Mouse (Mus musculus) cerebellum, adult 8-10 months (tissue): ENCODE measurements around the gene Dnah17.
A peak's percentile ranks its signal among the peaks of the same experiment; 100 is the strongest.

Source experiments
- DNase-seq: peaks from one replicate; pipeline ENCODE4 v3.0.0; 2022

Gene Dnah17

DNA sequence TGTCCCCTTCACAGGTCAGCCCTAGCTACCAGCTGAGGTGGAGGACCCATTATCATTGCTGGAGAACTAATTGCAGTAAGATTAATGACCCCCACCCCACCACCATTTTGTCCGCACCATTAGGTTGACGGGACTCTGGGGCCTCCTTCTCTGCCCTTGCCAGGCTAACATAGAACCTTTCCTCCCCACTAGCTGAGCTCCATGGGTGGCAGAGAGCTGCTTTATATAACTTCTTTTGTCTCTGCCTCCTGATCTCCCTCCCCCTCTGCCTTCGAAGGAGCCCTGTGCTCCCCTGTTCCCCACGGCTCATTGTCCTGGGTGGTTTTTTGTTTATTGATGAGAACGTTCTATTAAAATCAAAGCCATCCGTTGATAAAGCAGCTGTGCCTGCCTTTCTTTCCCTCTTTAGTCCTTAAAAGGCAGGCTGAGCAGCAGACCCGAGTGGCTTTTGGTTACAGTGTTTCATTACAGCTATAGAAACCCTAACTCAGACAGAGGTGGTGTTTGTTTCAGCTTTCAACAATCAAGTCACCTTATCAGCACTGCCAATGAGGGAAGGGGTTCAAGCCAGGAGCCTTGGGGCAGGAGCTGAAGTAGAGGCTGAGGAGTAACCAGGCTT is 12.2 kb upstream of the Dnah17 start:
- DNase-seq = no peak

GRCm38 (mm10) chr11:118140771-118141565 is 10.5 kb upstream of the Dnah17 start:
- no peak for DNase-seq

GRCm38 (mm10) chr11:118138347-118138746 is 7.9 kb upstream of the Dnah17 start:
- peak; percentile 56 for DNase-seq

GRCm38 (mm10) chr11:118136172-118136632 is 5.8 kb upstream of the Dnah17 start:
- peak; percentile 43 for DNase-seq

DNA sequence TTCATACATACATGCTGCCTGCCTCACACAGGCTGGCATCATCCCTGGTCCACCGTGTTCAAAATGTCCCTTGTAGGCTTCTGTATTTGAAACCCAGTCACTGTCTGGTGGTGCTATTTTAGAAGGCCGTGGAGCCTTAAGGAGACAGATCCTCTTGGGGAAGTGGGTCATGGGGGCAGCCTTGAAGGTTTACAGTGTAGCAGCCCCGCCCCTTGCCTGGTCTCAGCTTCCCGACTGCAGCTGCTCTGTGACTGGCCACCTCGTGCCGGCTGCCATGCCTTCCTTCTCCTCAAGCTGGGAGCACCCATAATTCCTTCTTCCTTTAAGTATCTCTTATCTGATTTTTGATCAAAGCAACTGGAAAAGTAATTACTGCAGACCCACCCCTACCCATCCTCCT is 4.8 kb upstream of the Dnah17 start:
- DNase-seq = no peak

- peak; percentile 43 for DNase-seq
Measured at GRCm38 (mm10) chr11:118133752-118134169, 3.3 kb upstream of the Dnah17 start.

GRCm38 (mm10) chr11:118133133-118133751 is 2.8 kb upstream of the Dnah17 start:
- no peak for DNase-seq

DNA sequence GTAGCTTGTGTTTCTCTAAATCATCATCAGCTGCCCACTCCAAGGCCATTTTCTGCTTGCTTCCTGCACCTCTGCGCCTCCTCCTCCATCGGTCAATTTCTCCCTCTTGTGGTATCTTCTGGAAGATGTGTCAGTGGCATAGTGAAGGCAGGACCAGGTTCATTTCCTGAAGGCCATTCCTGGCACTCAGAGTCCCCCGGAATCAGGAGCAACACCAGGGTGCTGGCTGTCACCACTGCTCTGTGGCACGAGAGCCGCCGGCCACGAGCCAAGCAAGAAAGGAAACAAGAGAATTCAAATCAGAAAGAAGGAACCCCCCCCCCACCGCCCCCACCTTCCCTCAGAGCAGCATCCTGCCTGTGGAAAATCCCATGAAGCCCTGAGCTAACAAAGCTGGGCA is 1.7 kb upstream of the Dnah17 start:
- DNase-seq = no peak

- no peak for DNase-seq
Measured at GRCm38 (mm10) chr11:118129812-118130211, 622 bp downstream of the Dnah17 start.

- no peak for DNase-seq
Measured at GRCm38 (mm10) chr11:118121592-118121991, 8.8 kb downstream of the Dnah17 start.

DNA sequence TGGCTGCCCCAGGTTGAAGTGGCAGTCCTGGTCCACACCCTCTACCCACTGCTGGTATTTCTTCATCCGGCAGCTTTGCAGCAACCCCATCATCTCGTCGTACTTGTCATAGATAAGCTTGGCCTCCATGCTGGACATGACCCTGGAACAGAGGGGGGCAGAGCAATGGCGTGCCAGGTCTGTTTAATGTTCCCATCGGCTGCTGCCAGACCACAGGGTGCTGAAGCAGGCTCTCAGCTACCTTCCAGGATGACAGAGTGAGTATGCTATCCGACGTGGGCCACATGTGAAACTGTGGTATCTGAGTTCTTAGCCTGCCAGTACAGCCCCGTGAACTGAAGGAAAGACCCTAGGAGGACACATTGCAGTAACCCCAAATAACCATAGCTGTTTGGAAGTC is 11.7 kb downstream of the Dnah17 start:
- no peak for DNase-seq

- no peak for DNase-seq
Measured at GRCm38 (mm10) chr11:118114581-118115110, 15.8 kb downstream of the Dnah17 start.

DNA sequence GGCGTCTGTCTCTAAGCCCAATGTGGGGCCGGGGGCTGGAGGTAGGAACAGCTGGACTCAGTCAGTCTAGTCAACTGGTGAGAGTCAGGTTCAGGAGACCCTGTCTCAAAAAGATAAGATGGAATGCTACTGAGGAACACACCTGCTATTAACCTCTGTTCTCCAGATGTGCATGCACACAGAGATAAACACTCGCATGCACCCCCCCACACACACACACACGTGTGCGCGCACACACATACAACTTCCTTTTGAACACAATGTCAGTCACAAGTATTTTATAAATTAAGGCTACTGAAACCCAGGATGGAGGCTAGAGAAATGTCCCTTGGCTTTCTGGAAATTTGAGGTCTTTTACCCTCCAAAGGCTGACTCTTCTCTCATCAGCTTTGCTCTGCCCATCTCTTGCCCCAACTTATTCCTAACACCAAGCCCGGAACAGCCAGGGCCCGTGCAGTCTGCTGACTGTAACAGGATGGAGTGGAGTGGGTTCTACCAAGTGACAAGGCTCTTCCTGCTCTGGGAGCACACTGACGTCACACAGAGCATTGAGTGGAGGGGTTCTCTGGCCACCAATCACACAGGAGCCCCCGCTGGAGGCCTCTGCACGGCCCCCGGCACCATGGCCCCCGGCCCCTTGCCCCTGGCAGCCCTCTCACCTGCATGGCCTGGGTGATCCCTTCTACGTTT is 16.8 kb downstream of the Dnah17 start:
- DNase-seq = no peak

GRCm38 (mm10) chr11:118104001-118104400 is 26.4 kb downstream of the Dnah17 start:
- DNase-seq = peak; percentile 70

DNA sequence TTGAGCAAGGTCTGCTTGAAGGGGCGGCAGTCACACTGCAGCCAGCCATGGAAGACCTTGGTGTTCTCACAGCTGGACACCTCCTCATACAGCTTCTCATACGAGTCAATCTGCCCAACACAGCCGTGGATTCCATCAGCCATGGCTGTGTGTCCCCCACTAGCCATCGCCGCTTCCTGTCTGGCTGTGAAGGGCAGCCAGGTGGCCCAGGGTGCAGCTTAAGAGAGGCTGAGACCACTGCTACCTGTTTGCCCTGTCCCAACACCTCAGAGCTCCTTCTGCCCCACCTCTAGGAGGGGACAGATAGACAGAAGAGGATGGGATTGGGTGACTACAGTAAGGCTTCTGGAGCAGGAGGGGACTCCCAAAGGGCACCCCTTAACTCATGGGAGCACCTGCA is 27.1 kb downstream of the Dnah17 start:
- DNase-seq = no peak

DNA sequence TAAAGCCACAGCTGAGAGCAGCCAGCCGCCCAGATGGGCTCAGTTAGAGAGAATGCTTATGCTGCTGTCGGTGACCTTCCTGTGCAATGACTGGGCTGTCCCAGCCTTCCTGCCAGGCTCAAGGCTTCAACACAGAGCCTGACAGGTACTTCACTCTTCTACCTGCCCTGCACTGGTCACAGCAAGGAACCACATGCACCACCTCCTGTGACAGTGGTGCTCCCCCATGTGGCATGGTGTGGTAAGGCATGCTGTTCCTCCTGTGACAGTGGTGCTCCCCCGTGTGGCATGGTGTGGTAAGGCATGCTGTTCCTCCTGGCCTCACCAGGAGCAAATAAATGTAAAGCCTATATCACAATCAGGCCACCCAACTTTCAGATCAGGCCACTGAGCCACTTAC is 27.6 kb downstream of the Dnah17 start:
- peak; percentile 86 for DNase-seq

DNA sequence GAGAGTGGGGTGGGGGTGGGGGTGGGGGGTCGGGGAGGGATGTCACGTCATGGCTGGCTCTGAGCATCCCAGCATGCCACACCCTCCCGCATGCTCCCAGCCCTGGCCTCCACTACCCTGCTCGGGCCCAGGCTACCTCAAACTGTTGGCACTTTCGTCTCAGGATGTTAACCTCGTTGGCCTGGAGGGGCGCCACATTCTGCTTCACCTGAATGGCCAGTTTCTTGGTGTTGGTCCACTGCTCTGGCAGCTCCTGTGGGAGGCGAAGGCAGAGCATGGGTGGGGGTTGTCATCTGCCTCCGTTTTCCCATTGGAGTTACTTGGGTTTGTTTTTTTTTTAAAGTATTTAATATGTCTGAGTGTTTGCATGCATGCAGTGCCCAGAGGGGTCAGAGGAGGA is 29.3 kb downstream of the Dnah17 start:
- DNase-seq = no peak

GRCm38 (mm10) chr11:118096736-118097135 is 33.7 kb downstream of the Dnah17 start:
- DNase-seq = no peak

DNA sequence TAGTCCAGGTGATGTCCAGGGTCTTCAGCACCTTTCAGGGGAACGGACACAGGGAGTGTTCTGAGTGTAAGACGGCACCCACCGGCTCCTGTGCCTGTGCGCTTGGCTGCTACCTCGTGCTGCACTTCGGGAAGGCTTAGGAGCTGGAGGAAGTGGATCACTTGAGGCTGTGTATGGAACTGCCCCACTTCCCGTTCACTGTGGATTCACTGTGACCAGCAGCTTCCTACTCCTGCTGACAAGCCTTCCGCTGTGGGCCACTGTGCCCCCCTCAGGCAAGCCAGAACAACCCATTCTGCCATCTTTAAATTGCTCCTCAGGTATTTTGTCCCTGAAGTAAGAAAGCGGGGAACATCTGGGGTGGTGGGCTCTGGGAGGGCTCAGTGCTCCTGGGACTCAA is 35.4 kb downstream of the Dnah17 start:
- no peak for DNase-seq

- no peak for DNase-seq
Measured at GRCm38 (mm10) chr11:118091002-118091670, 39.3 kb downstream of the Dnah17 start.

GRCm38 (mm10) chr11:118088896-118089295 is 41.5 kb downstream of the Dnah17 start:
- DNase-seq = no peak

DNA sequence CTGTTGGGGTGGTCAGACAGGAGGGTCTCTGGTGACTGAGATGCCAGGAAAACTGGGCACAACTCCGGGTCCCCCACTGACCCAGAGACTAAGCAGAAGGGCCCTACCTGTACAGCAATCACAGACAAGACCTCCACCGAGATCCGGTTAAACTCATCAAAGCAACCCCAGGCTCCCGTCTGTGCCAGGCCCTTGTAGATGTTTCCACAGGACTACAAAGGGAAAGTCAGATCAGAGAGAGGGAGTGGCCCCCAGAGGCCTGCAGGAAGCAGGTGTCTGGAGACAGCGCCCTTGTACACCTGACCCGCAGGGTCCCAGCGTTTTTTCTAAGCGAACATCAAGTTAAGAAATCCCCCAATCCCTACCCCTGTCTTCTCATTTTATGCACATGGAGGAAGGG is 44.5 kb downstream of the Dnah17 start:
- no peak for DNase-seq

DNA sequence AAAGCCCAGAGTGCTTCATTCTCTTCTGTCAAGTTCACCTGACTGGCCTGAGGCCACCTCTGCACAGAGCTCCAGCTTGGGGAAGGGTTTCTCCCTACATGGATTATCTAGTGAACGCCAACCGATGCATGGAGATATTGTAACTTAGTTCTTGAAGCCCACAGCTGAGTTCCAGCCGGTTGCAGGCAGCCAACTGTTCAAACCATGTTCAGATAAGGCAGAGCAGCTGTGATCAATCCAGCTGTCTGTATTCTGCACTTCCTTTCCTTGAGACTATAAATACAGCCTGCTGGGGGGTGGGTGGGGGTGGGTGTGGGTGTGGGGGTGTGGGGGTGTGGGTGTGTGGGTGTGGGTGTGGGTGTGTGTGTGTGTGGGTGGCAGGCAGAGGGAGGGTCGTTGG is 45.3 kb downstream of the Dnah17 start:
- DNase-seq = no peak
